Mouse (Mus musculus) ovary, adult 2 months (tissue): ENCODE results near the gene 0610010K14Rik. TPM values are rescaled to one million over a fixed set of nuclear protein-coding genes. Genes with fewer than 3 reads are reported as not detected.

Experiments used
- polyA plus RNA-seq: library from polyadenylated mRNA; depleted of rRNA; stranded (reverse); fragments of >200 nt; gene quantifications from 2 replicates; pipeline ENCODE4 v1.2.3, GENCODE M21; 2012; rRNA removed

The 0610010K14Rik gene
- polyA plus RNA-seq, result 74.4 and 91.7 TPM in 2 replicates

DNA sequence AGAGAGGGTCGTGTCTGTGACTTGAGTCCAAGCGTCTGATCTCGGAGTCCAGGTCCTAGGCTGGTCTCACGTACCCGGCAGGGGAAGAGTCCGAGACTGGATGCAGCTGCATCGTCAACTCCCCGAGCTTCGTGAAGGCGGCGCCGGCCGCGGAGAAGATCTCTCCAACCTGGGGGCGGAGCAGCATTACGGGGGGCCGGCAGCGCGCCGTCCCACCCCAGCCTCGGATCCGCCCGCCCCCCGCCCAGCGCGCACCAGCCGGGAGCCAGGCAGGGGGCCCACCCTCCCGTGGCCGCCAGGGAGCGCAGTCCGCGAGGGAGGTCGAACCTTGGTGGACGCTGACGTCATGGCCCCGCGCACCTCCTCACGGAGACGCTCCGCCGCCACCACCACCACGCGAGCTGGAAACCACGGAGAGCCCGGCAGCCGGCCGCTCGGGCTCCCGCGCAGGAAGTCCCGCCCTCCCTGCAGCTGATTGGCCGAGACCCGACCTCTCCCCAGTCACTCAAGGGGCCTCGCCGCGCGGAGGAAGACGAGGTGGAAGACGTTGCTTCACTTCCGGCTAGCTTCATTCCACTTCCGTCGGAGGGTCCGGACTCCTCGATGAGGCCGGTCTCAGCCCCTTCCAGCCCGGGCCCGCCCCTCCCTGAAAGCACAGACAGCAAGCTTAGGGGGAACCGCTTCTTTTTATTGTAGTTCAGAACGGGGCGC lies at the start of gene 0610010K14Rik:
Gene 0610010K14Rik (minus strand): TSS at position 458 of the 711 bp plus-strand sequence.

DNA sequence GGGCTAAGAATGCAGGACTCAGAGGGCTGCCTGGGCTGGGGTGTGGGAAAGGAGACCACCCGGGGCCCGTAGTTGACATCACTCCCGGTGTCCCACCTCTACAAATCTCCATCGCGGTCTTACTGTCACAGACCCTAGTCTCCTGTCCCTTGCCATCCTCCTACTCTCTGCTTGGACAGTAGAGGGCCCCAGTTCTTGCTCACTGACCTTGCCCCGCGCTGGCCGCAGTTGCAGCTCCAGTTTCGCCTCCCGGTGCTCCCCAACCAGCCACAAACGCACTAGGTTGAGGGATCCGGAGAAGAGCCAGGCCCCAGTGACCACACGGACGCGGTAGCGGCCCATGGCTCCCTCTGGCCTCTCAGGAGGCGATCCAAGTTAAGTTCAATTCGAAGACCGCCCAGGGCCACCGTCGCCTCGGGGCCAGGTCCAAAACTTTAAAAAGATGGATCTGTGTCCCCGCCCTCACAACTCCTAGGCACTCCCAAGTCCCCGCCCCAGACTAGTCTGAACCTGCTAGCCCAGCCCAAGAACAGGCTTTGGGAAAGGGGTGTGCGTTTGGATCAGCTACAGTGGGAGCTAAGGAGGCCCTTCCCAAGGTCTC lies 17.3 kb upstream of the 0610010K14Rik start, which contains the start of gene Alox12:
Gene Alox12 (minus strand): TSS at position 423 of the 601 bp plus-strand sequence.

GRCm38 (mm10) chr11:70239541-70240279 lies 2.0 kb upstream of the 0610010K14Rik start, which contains the start of the genes Gm21988 and Rnasek:
Gene Gm21988 (minus strand): TSS chr11:70239830.
Gene Rnasek (minus strand): TSS chr11:70239842.

GRCm38 (mm10) chr11:70229260-70230010 lies 8.3 kb downstream of the 0610010K14Rik start, which contains the start of gene Bcl6b:
Gene Bcl6b (minus strand): TSS chr11:70229798.

DNA sequence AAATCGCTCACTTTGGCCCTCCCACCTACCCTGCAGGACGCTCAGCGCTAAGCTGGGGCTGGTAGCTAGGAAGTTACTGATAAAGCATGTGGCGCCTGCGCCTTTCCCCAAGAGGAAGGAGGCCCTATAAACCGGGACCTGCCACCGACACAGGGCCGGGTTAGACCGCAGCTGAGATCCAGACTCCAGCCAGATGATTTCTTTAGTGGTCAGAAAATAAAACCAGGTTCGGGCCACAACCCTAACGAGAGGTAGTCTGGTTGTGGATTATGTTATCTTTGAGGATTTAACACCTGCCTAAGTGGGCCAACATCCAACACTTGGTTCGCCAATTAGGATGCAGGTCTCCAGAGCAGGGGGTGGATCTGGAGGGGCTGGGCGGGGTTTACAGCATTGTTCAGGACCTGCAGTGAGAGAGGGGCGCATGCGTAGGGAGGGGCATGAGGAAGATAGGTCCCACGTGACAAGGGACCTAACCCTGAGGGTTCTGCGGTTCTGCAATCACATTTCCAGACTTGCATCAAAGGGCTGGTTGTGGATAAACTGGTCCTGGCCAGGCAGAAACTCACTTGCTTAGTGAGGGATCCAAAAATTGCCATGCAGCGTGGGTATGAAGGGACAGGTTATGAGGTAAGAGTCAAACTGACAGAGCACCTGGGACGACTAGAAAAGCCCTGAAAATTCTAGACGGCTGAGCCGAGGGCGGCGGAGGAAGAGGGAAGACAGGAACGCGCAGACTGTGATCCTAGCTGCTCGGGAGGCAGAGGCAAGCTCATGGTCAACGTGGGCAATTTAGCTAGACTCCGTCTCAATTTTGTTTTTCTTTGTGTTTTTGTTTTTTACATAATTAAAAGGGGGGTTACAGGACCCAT lies 16.7 kb downstream of the 0610010K14Rik start, which contains the start of gene Slc16a13:
Gene Slc16a13 (minus strand): TSS at position 334 of the 872 bp plus-strand sequence.

DNA sequence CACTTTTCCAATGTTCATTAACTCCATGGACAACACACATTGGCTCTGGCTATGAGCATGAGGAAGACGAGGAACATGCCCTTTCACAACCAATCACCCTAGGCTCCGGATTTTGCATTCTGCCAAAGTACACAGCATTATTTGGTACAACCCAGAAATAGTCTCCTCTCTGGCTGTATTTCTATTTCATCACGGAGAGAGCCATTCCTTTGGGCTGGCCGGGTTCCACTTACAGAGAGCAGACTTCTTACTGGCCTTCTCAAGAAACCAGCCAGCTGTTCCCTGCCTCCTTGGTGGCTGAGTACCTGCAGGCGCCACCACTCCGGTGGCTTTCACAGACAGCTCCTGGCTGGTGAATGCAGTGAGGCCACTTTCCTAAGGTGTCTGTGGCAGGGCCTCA lies 25.3 kb downstream of the 0610010K14Rik start, which contains the start of gene Slc16a11:
Gene Slc16a11 (plus strand): TSS at position 330 of the 400 bp plus-strand sequence.

Other genes with a start within 250 kb of the 0610010K14Rik start
- 406 and 430 TPM in 2 replicates for gene Gabarap, start 246.8 kb downstream of the 0610010K14Rik start, polyA plus RNA-seq
- gene Phf23, start 242.1 kb downstream of the 0610010K14Rik start, polyA plus RNA-seq, result 18.6 and 19.8 TPM in 2 replicates
- 30.5 and 32.6 TPM in 2 replicates for gene Dvl2, start 237.3 kb downstream of the 0610010K14Rik start, polyA plus RNA-seq
- 70.9 and 79.8 TPM in 2 replicates for gene Acadvl, start 222.5 kb downstream of the 0610010K14Rik start, polyA plus RNA-seq
- gene Dlg4, start 221.0 kb downstream of the 0610010K14Rik start, polyA plus RNA-seq, result 35.0 and 35.2 TPM in 2 replicates
- 4.9 and 5.0 TPM in 2 replicates for gene Asgr1, start 183.8 kb downstream of the 0610010K14Rik start, polyA plus RNA-seq
- gene Asgr2, start 145.3 kb downstream of the 0610010K14Rik start, polyA plus RNA-seq, result 2.4 and 2.6 TPM in 2 replicates
- gene Mgl2, start 107.6 kb downstream of the 0610010K14Rik start, polyA plus RNA-seq, result 6.0 and 6.3 TPM in 2 replicates
- 6.2 and 8.4 TPM in 2 replicates for gene Clec10a, start 81.7 kb downstream of the 0610010K14Rik start, polyA plus RNA-seq
- gene Slc16a11, start 25.2 kb downstream of the 0610010K14Rik start, polyA plus RNA-seq, result 33.1 and 52.2 TPM in 2 replicates
- 13.6 and 14.5 TPM in 2 replicates for gene Slc16a13, start 16.9 kb downstream of the 0610010K14Rik start, polyA plus RNA-seq
- 7.9 and 11.3 TPM in 2 replicates for gene Bcl6b, start 8.1 kb downstream of the 0610010K14Rik start, polyA plus RNA-seq
- 7.1 and 9.5 TPM in 2 replicates for gene Gm21988, start 1.9 kb upstream of the 0610010K14Rik start, polyA plus RNA-seq
- 168 and 203 TPM in 2 replicates for gene Rnasek, start 1.9 kb upstream of the 0610010K14Rik start, polyA plus RNA-seq
- 6.0 and 6.8 TPM in 2 replicates for gene Alox12, start 17.4 kb upstream of the 0610010K14Rik start, polyA plus RNA-seq
- gene Alox12e, start 84.7 kb upstream of the 0610010K14Rik start, polyA plus RNA-seq, result 15.1 and 21.8 TPM in 2 replicates
- 24.3 and 28.5 TPM in 2 replicates for gene Alox15, start 114.1 kb upstream of the 0610010K14Rik start, polyA plus RNA-seq
- gene Pelp1, start 172.1 kb upstream of the 0610010K14Rik start, polyA plus RNA-seq, result 32.7 and 36.4 TPM in 2 replicates
- gene Arrb2, start 194.7 kb upstream of the 0610010K14Rik start, polyA plus RNA-seq, result 35.9 and 49.5 TPM in 2 replicates
- 21.2 and 24.3 TPM in 2 replicates for gene Med11, start 214.0 kb upstream of the 0610010K14Rik start, polyA plus RNA-seq
- 8.7 and 9.5 TPM in 2 replicates for gene Zmynd15, start 221.5 kb upstream of the 0610010K14Rik start, polyA plus RNA-seq
- 37.7 and 41.1 TPM in 2 replicates for gene Cxcl16, start 222.1 kb upstream of the 0610010K14Rik start, polyA plus RNA-seq